Mouse (Mus musculus) CH12.LX (cell line): ENCODE measurements at regions not wholly inside any gene's neighbourhood (a gene's known extent, or its start where the extent isn't known, plus 50 kb on each side); places are given as distances from the start of the nearest gene placed in this dataset.

Experiments used
- DNase-seq: peaks from one replicate; pipeline ENCODE4 v3.0.0-alpha.2; 2013; ENCODE audit errors: extremely low read depth
- H3K27ac ChIP-seq: 2 replicates; pipeline ENCODE4 v1.5.1; 2012; ENCODE audit warnings: low read depth, mild to moderate bottlenecking, control low read depth, moderate library complexity; ENCODE audit not compliant: insufficient read depth
- H3K27me3 ChIP-seq: replicated peaks from 2 replicates; pipeline ENCODE3; 2012; ENCODE audit warnings: inconsistent platforms
- H3K36me3 ChIP-seq, 2 experiments: replicated peaks in 1 of 2; 2 replicates each; pipeline versions ENCODE3 to v1.6.1; 2012; ENCODE audit warnings: inconsistent platforms in 1 of 2, low read length in 1 of 2, mild to moderate bottlenecking in 1 of 2, mixed read lengths in 1 of 2, moderate library complexity in 1 of 2; ENCODE audit not compliant: control insufficient read depth in 1 of 2, insufficient read depth in 1 of 2
- H3K4me1 ChIP-seq, 2 experiments: 2 replicates each; pipeline ENCODE4 v1.6.1; 2012; ENCODE audit warnings: inconsistent platforms in 1 of 2, moderate library complexity in 1 of 2; ENCODE audit not compliant: insufficient read depth in 2 of 2, control insufficient read depth in 1 of 2
- H3K4me2 ChIP-seq: 2 replicates; pipeline ENCODE4 v1.6.1; 2012; ENCODE audit warnings: low read depth, mild to moderate bottlenecking, control low read depth; ENCODE audit not compliant: poor library complexity, insufficient read depth, severe bottlenecking
- H3K4me3 ChIP-seq, 3 experiments: fragments of 150-350 bp in 1 of 3; sonication (generic) in 1 of 3; replicated peaks in 1 of 3; 2 replicates each; pipeline versions ENCODE3 to v1.5.1; 2011 to 2012; ENCODE audit warnings: low read depth in 2 of 3, low read length in 2 of 3, mild to moderate bottlenecking in 2 of 3, moderate library complexity in 2 of 3, control low read depth in 1 of 3, improper control_type of control experiment in 1 of 3, inconsistent platforms in 1 of 3, mixed read lengths in 1 of 3; ENCODE audit not compliant: poor library complexity in 1 of 3
- H3K79me2 ChIP-seq: replicated peaks from 2 replicates; pipeline ENCODE4 v1.6.1; 2012; ENCODE audit warnings: mild to moderate bottlenecking, moderate library complexity; ENCODE audit not compliant: control insufficient read depth, poor library complexity, insufficient read depth, severe bottlenecking; ENCODE audit errors: extremely low read depth
- H3K9ac ChIP-seq: 2 replicates; pipeline ENCODE4 v1.6.1; 2012; ENCODE audit warnings: low read depth, mild to moderate bottlenecking, control low read depth, moderate library complexity; ENCODE audit not compliant: insufficient read depth
- H3K9me3 ChIP-seq: replicated peaks from 2 replicates; pipeline ENCODE3; 2012; ENCODE audit warnings: low read length, inconsistent platforms, mixed read lengths
- BHLHE40 ChIP-seq: IDR thresholded peaks from 2 replicates; pipeline ENCODE4 v1.6.1; 2011; ENCODE audit warnings: mild to moderate bottlenecking, low read depth, low read length, improper control_type of control experiment
- CHD1 ChIP-seq: IDR thresholded peaks from 2 replicates; pipeline ENCODE4 v1.6.1; 2012; ENCODE audit warnings: low read depth, low read length, improper control_type of control experiment, inconsistent platforms
- CHD2 ChIP-seq: IDR thresholded peaks from 2 replicates; pipeline ENCODE4 v1.6.1; 2011; ENCODE audit warnings: low read length, improper control_type of control experiment
- E2F4 ChIP-seq: IDR thresholded peaks from 2 replicates; pipeline ENCODE4 v1.6.1; 2011; ENCODE audit warnings: low read depth, low read length, improper control_type of control experiment; ENCODE audit not compliant: insufficient replicate concordance
- ELF1 ChIP-seq: IDR thresholded peaks from 2 replicates; pipeline ENCODE4 v1.6.1; 2014; ENCODE audit warnings: low read depth, mild to moderate bottlenecking, inconsistent platforms, low read length, improper control_type of control experiment
- EP300 ChIP-seq: IDR thresholded peaks from 2 replicates; pipeline ENCODE4 v1.6.1; 2011; ENCODE audit warnings: low read length, improper control_type of control experiment
- GABPA ChIP-seq: IDR thresholded peaks from 2 replicates; pipeline ENCODE4 v1.6.1; 2012; ENCODE audit warnings: low read depth, low read length, improper control_type of control experiment, inconsistent platforms; ENCODE audit not compliant: insufficient replicate concordance
- HCFC1 ChIP-seq: IDR thresholded peaks from 2 replicates; pipeline ENCODE4 v1.6.1; 2012; ENCODE audit warnings: low read depth, mild to moderate bottlenecking, inconsistent platforms, low read length, improper control_type of control experiment
- IRF4 ChIP-seq: IDR thresholded peaks from 2 replicates; pipeline ENCODE4 v1.6.1; 2014; ENCODE audit warnings: low read depth, mild to moderate bottlenecking, inconsistent platforms, low read length, improper control_type of control experiment
- KAT2A ChIP-seq: IDR thresholded peaks from 2 replicates; pipeline ENCODE4 v1.6.1; 2012; ENCODE audit warnings: low read length, improper control_type of control experiment, inconsistent platforms; ENCODE audit not compliant: insufficient replicate concordance
- MAFK ChIP-seq: IDR thresholded peaks from 2 replicates; pipeline ENCODE4 v1.6.1; 2011; ENCODE audit warnings: low read length, improper control_type of control experiment; ENCODE audit not compliant: insufficient replicate concordance
- MEF2A ChIP-seq: IDR thresholded peaks from 2 replicates; pipeline ENCODE4 v1.6.1; 2014; ENCODE audit warnings: low read depth, mild to moderate bottlenecking, inconsistent platforms, low read length, improper control_type of control experiment, borderline replicate concordance
- MXI1 ChIP-seq: IDR thresholded peaks from 2 replicates; pipeline ENCODE4 v1.6.1; 2011; ENCODE audit warnings: mild to moderate bottlenecking, low read depth, low read length, improper control_type of control experiment
- NELFE ChIP-seq: IDR thresholded peaks from 2 replicates; pipeline ENCODE4 v1.6.1; 2011; ENCODE audit warnings: low read depth, low read length, improper control_type of control experiment
- PAX5 ChIP-seq: IDR thresholded peaks from 2 replicates; pipeline ENCODE4 v1.6.1; 2012; ENCODE audit warnings: low read length, inconsistent platforms, mixed read lengths
- POLR2A ChIP-seq: IDR thresholded peaks from 2 replicates; pipeline ENCODE4 v1.6.1; 2011; ENCODE audit warnings: low read depth, mild to moderate bottlenecking, improper control_type of control experiment, low read length
- RAD21 ChIP-seq: IDR thresholded peaks from 2 replicates; pipeline ENCODE4 v1.6.1; 2011; ENCODE audit warnings: low read depth, mild to moderate bottlenecking, low read length, improper control_type of control experiment, moderate library complexity
- TCF12 ChIP-seq: IDR thresholded peaks from 2 replicates; pipeline ENCODE4 v1.6.1; 2014; ENCODE audit warnings: low read depth, mild to moderate bottlenecking, inconsistent platforms, low read length, improper control_type of control experiment
- UBTF ChIP-seq: IDR thresholded peaks from 2 replicates; pipeline ENCODE4 v1.6.1; 2012; ENCODE audit warnings: low read depth, mild to moderate bottlenecking, inconsistent platforms, low read length, improper control_type of control experiment, moderate library complexity
- USF1 ChIP-seq: IDR thresholded peaks from 2 replicates; pipeline ENCODE4 v1.6.1; 2014; ENCODE audit warnings: low read depth, mild to moderate bottlenecking, inconsistent platforms, low read length, improper control_type of control experiment
- ZNF384 ChIP-seq: IDR thresholded peaks from 2 replicates; pipeline ENCODE4 v1.6.1; 2012; ENCODE audit warnings: low read depth, low read length, improper control_type of control experiment, inconsistent platforms
- dilution Hi-C: fragments of 300-500 bp; cut with MboI; formaldehyde crosslinking; loops from 2 replicates; pipeline ENCODE4 v1.14.3; 2020; ENCODE audit warnings: low sequenced_read_pairs; ENCODE audit not compliant: extremely low pct_unique_long_range_greater_than_20kb, extremely low pct_ligation_motif_present
- in situ Hi-C: fragments of 300-500 bp; cut with MboI; formaldehyde crosslinking; loops from 3 replicates; pipeline ENCODE4 v1.14.3; 2019; ENCODE audit warnings: low sequenced_read_pairs, low pct_ligation_motif_present, low pct_unique_long_range_greater_than_20kb, mixed read lengths

DNA sequence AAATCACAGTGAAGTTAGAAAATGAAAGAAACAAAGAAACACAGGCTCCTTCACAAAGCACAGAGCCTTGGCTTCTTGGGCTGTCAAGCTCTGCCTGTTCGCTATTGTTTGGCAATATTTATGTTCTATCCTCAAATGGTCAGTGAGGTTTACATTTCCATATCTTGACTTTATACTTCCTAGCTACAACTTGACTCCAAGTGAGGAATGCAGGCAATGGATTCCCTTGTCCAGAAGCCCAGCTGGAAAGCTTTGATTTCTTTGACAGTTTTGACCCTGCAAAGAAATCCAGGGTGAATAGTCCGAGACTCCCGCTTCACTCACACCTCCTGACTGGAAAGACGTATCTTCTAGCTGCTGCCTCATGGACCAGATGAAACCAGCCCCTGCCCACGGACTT is 537.3 kb upstream of the Pbx1 start:
- Histone ChIP-seq H3K79me2 (no peaks in the 10 kb centered on the region), H3K9ac (no peak overlapping the region), H3K4me2 (no peak overlapping the region), H3K27me3 (no peaks in the 10 kb centered on the region), H3K4me3 (no peak overlapping the region), H3K9me3 (peaks cover 54% of the 10 kb centered on the region), H3K4me1 (no peaks in the 10 kb centered on the region), H3K36me3 (no peaks in the 10 kb centered on the region), H3K27ac (no peak overlapping the region)
- no peak for TF ChIP-seq MXI1
- no peak for TF ChIP-seq RAD21
- TF ChIP-seq KAT2A: no peak
- TF ChIP-seq E2F4: no peak
- TF ChIP-seq USF1: no peak
- no peak for TF ChIP-seq ZNF384
- no peak for TF ChIP-seq EP300
- no peak for TF ChIP-seq PAX5
- no peak for TF ChIP-seq POLR2A
- TF ChIP-seq IRF4: no peak
- no peak for TF ChIP-seq MEF2A
- no peak for TF ChIP-seq MAFK
- no peak for TF ChIP-seq HCFC1
- dilution Hi-C loops: no loop called here
- in situ Hi-C loops: no loop called here
- no peak for DNase-seq

DNA sequence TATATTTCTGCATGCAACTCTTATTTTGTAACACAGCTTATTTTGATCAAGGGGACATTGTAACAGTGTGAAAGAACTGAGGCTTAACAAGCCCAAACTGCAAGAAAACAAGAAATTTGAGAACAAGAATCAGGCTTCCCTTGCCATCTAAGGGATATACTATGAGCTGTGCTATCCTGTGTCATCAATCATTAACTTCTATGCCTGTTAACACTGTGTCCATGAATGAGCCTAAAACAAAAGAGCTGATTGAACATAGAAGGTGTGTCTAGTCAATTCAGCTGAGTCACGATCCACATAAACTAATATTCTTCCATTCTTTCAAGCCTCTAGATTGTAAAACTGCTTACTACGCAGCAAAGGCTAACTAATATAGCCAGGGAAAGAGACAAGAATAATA is 535.3 kb upstream of the Pbx1 start:
- DNase-seq: no peak
- H3K4me3 ChIP-seq: no peak overlapping the region
- no peaks in the 10 kb centered on the region for H3K36me3 ChIP-seq
- no peaks in the 10 kb centered on the region for H3K27me3 ChIP-seq
- H3K27ac ChIP-seq: no peak overlapping the region
- dilution Hi-C loops (no loop called here), in situ Hi-C loops (no loop called here)
- no peak for TF ChIP-seq RAD21
- TF ChIP-seq HCFC1: no peak
- no peak for TF ChIP-seq UBTF
- TF ChIP-seq TCF12: no peak
- no peak for TF ChIP-seq CHD1
- no peak for TF ChIP-seq MAFK
- no peak for TF ChIP-seq CHD2
- TF ChIP-seq BHLHE40: no peak
- no peak for TF ChIP-seq E2F4
- no peak for TF ChIP-seq MXI1
- no peak for TF ChIP-seq ELF1
- no peak for TF ChIP-seq NELFE
- TF ChIP-seq GABPA: no peak
- TF ChIP-seq KAT2A: no peak
- H3K9ac ChIP-seq: no peak overlapping the region
- peaks cover 54% of the 10 kb centered on the region for H3K9me3 ChIP-seq
- H3K79me2 ChIP-seq: no peaks in the 10 kb centered on the region
- no peak overlapping the region for H3K4me2 ChIP-seq
- H3K4me1 ChIP-seq: no peaks in the 10 kb centered on the region
